Mouse (Mus musculus) heart, adult 2 months (tissue): ENCODE data around the gene Rbfox2. TPM values are rescaled to one million over a fixed set of nuclear protein-coding genes. Genes with fewer than 3 reads are reported as not detected.
A peak's percentile ranks its signal among the peaks of the same experiment; 100 is the strongest.

Experiments
- DNase-seq, 2 experiments: peaks; one replicate each; pipeline ENCODE4 v3.0.0; 2021
- H3K27ac ChIP-seq: fragments of 200-600 bp; 2 replicates; pipeline ENCODE4 v1.8.1; 2022
- H3K27me3 ChIP-seq: fragments of 200-500 bp; 2 replicates; pipeline ENCODE4 v1.6.1; 2012; ENCODE audit warnings: mild to moderate bottlenecking, low read length, inconsistent platforms, mixed read lengths; ENCODE audit not compliant: control insufficient read depth, insufficient read depth
- H3K36me3 ChIP-seq: fragments of 200-500 bp; 2 replicates; pipeline ENCODE4 v1.6.1; 2012; ENCODE audit warnings: low read length, inconsistent platforms; ENCODE audit not compliant: control insufficient read depth, insufficient read depth
- H3K4me1 ChIP-seq: fragments of 200-500 bp; 2 replicates; pipeline ENCODE4 v1.6.1; 2011; ENCODE audit warnings: low read length; ENCODE audit not compliant: control insufficient read depth, insufficient read depth
- H3K4me3 ChIP-seq: fragments of 200-600 bp; 2 replicates; pipeline ENCODE4 v1.8.1; 2022
- H3K79me2 ChIP-seq: fragments of 200-500 bp; replicated peaks from 2 replicates; pipeline ENCODE4 v1.6.1; 2012; ENCODE audit warnings: mild to moderate bottlenecking, inconsistent platforms, low read length, moderate library complexity, mixed read lengths; ENCODE audit not compliant: control insufficient read depth, insufficient read depth
- H3K9ac ChIP-seq: fragments of 200-500 bp; 2 replicates; pipeline ENCODE4 v1.6.1; 2012; ENCODE audit warnings: low read depth, mild to moderate bottlenecking, control low read depth, inconsistent platforms, low read length, mixed read lengths
- CTCF ChIP-seq: fragments of 200-600 bp; IDR thresholded peaks from 2 replicates; pipeline ENCODE4 v1.8.1; 2022; ENCODE audit warnings: antibody characterized with exemption, mild to moderate bottlenecking, moderate library complexity
- EP300 ChIP-seq: fragments of 200-500 bp; IDR thresholded peaks from 2 replicates; pipeline ENCODE4 v1.6.1; 2011; ENCODE audit warnings: low read depth, low read length, control low read depth; ENCODE audit not compliant: insufficient read depth
- POLR2A ChIP-seq: fragments of 200-500 bp; IDR thresholded peaks from 2 replicates; pipeline ENCODE4 v1.6.1; 2011; ENCODE audit warnings: mild to moderate bottlenecking, low read depth, low read length, control low read depth; ENCODE audit not compliant: insufficient read depth
- WGBS: fragments of 180-500 bp; shearing (Covaris S2); methylation state at CpG from one replicate; pipeline ENCODE4 v1.1.7; 2018; 5-methylcytosine and 5-hydroxymethylcytosine counted together
- intact Hi-C: fragments of 180-260 bp; cut with DNase I; formaldehyde crosslinking; loops from one replicate; pipeline ENCODE4 v1.15.1; 2025
- polyA plus RNA-seq: library from polyadenylated mRNA; depleted of rRNA; stranded (reverse); fragments of >200 nt; gene quantifications from 2 replicates; pipeline ENCODE4 v1.2.3, GENCODE M21; 2012
- total RNA-seq, 2 experiments: library from RNA; stranded (reverse); gene quantifications; 2 replicates each; pipeline ENCODE4 v1.2.3; 2021

Gene Rbfox2
- total and polyA plus RNA-seq, 3 experiments = 86.0 to 110 (median 106) TPM

DNA sequence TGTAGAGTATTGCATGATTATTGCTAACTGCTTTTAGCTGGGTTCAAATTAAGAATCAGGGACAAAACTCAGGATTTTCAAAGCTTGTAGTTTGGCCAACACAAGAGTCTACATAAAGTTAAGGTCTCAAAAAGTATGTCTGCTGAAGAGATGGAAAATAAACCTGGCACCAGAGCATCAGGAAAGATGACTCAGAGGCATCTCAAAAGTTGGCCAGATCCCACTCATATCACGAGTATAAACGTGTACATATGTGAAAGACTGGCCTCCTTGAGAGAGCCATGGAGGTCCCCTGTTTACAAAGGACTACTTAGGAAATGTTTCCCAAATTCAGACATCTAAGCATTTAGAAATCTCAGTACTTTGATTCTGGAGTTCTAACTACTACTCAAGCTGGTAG is 138.0 kb downstream of the Rbfox2 start:
- Histone ChIP-seq H3K27me3 (no peaks in the 10 kb centered on the region), H3K4me3 (no peak overlapping the region), H3K4me1 (peaks cover 10% of the 10 kb centered on the region), H3K9ac (no peak overlapping the region), H3K36me3 (peaks cover 24% of the 10 kb centered on the region), H3K27ac (no peak overlapping the region), H3K79me2 (peaks cover 11% of the 10 kb centered on the region)
- intact Hi-C loops = no loop called here
- no peak for TF ChIP-seq EP300
- no peak for TF ChIP-seq POLR2A
- TF ChIP-seq CTCF = no peak
- 5% methylated on average over 2 of the region's 2 CpGs for WGBS
- DNase-seq = no peak

DNA sequence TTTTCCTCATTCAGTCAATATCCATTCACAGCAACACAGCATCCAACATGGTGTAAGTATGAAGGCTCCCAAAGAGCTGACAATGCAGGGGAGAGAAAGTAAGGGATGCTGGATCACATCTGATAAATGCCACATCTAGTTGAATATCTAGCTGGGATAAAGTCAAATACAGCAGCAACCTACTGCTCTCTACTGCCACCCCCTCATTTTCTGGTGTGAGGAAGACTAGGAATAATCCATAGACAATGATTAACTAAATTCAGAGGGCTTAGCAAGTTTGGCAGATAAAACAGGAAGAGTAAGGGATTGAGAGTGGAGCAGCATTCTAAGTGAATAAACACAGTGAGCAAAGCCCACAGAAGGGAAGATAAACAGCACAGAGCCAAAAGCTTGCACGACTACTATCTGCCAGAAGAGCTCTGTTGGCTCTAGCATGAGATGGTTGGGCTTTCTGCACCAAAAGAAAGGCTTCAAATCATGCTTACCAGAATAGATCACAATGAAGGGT is 140.5 kb downstream of the Rbfox2 start:
- Histone ChIP-seq H3K4me3 (no peak overlapping the region), H3K27me3 (no peaks in the 10 kb centered on the region), H3K79me2 (peaks cover 10% of the 10 kb centered on the region), H3K36me3 (peaks cover 27% of the 10 kb centered on the region), H3K27ac (no peak overlapping the region; the same call in 1 of the 2 replicates), H3K4me1 (peaks cover 14% of the 10 kb centered on the region), H3K9ac (no peak overlapping the region)
- TF ChIP-seq EP300 = no peak
- TF ChIP-seq POLR2A = no peak
- peak; percentile 15; the same call in 1 of the 2 replicates for TF ChIP-seq CTCF
- intact Hi-C loops = no loop called here
- DNase-seq = no peak
- 12% methylated on average over 1 of the region's 1 CpGs for WGBS

DNA sequence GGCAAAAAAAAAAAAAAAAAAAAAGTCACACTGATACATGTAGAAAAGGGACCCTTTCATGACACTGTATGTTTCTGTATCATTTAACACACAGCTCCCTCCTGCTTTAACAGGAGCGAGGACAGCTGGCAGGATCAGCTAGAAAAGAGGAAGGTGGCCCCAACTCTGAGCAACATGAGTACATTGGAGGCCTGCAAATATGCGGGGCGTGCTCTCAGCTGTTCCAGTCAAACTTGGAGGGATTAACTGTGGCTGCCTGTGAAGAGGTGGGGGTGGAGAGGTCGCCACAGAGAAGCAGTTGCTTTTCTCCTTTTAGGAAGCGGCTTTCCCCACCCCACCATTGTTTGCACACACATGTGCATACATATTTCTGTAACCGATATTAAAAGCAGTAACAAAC is 143.5 kb downstream of the Rbfox2 start:
- TF ChIP-seq CTCF (no peak), POLR2A (no peak), EP300 (no peak)
- WGBS = 30% methylated on average over 6 of the region's 6 CpGs
- no peak for DNase-seq
- Histone ChIP-seq H3K79me2 (peaks cover 8% of the 10 kb centered on the region), H3K36me3 (peaks cover 18% of the 10 kb centered on the region), H3K27ac (no peak overlapping the region; the same call in 1 of the 2 replicates), H3K4me1 (peaks cover 11% of the 10 kb centered on the region), H3K9ac (no peak overlapping the region), H3K4me3 (no peak overlapping the region), H3K27me3 (no peaks in the 10 kb centered on the region)
- intact Hi-C loops = no loop called here

DNA sequence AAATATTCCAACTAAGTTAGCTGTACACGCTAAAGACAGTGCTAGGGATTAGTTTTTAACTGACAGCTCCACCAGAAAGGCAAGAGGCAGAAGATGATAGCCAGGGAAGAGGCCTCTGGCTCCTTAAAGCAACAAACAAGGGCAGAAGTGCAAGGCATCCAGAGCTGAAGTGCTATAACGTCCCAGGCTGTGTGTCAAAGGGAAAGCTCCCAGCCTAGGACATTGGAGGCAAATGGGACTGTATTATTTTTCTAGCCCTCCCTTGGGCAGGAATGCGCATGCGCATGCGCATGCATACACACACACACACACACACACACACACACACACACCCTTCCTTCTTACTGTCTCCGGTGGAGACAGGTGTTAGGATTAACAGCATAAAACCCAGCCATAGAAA is 143.9 kb downstream of the Rbfox2 start:
- Histone ChIP-seq H3K27me3 (no peaks in the 10 kb centered on the region), H3K4me1 (peaks cover 11% of the 10 kb centered on the region), H3K4me3 (no peak overlapping the region), H3K9ac (no peak overlapping the region), H3K79me2 (peaks cover 8% of the 10 kb centered on the region), H3K36me3 (peaks cover 18% of the 10 kb centered on the region), H3K27ac (no peak overlapping the region)
- TF ChIP-seq CTCF (no peak), EP300 (no peak), POLR2A (no peak)
- intact Hi-C loops = no loop called here
- DNase-seq = no peak
- 70% methylated on average over 6 of the region's 6 CpGs for WGBS

DNA sequence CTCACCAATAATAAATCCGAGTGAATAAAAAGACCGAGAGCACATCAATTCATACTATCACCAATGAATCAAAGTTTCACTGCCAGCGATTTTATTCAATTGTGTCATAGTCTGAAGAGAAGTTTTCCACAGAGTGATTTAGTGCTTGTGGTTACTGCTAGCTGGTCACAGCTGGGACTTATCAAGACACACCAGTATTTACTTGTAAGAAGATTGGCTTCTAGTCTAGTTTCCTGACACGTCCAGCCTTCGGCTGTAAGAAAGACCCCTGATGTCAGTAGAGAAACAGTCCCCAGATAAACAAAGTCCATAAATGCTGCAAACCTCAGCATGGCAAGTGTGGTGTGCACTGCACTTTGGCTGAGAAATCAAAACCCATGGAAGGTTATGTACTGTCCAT is 145.4 kb downstream of the Rbfox2 start:
- Histone ChIP-seq H3K36me3 (peaks cover 12% of the 10 kb centered on the region), H3K4me1 (peaks cover 13% of the 10 kb centered on the region), H3K79me2 (peaks cover 8% of the 10 kb centered on the region), H3K4me3 (no peak overlapping the region), H3K27me3 (no peaks in the 10 kb centered on the region), H3K9ac (no peak overlapping the region), H3K27ac (no peak overlapping the region)
- DNase-seq = peak in 1 of 2 experiments; percentile 20
- intact Hi-C loops = no loop called here
- no peak for TF ChIP-seq CTCF
- no peak for TF ChIP-seq EP300
- no peak for TF ChIP-seq POLR2A
- 52% methylated on average over 5 of the region's 5 CpGs for WGBS

DNA sequence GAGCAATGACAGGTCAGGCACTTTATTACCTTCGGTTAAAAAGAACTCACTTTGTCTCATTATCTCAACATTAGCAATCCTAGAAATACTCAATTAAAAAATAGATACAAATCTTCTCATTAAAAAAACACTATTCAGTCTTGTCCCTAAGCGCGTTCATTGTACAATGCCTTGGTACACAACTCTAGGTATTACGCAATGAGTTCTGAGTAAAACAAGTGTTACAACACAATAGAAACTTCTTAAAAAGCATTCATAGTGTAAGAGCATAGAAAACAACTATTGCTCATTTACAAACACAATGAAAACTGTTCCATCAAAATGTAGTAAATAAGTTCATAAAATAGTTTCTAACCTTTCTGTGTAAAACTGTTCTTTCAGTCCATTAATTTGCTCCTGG is 146.0 kb downstream of the Rbfox2 start:
- H3K4me3 ChIP-seq = no peak overlapping the region
- peaks cover 9% of the 10 kb centered on the region for H3K4me1 ChIP-seq
- intact Hi-C loops = no loop called here
- TF ChIP-seq POLR2A = no peak
- TF ChIP-seq CTCF = no peak
- TF ChIP-seq EP300 = no peak
- no peak for DNase-seq
- no peak overlapping the region for H3K27ac ChIP-seq
- no peak overlapping the region for H3K9ac ChIP-seq
- H3K36me3 ChIP-seq = peaks cover 7% of the 10 kb centered on the region
- H3K27me3 ChIP-seq = no peaks in the 10 kb centered on the region
- H3K79me2 ChIP-seq = peaks cover 8% of the 10 kb centered on the region
- WGBS = 79% methylated on average over 4 of the region's 4 CpGs
